Mouse (Mus musculus): ENCODE data around the gene Fam216a. TPM values are rescaled to one million over a fixed set of nuclear protein-coding genes. Genes with fewer than 3 reads are reported as not detected.

Gene Fam216a
- polyA plus RNA-seq (2015; fragmentation: Illumina TruSeq; extraction: RNeasy Lipid Tissue Mini Kit (QIAGEN cat#74804); ENCODE audit: low read depth, low replicate concordance): 93.5 TPM

GRCm38 (mm10) chr5:122372192-122372769 lies at the start of gene Fam216a:
Fam216a (minus strand) TSS chr5:122372364.

GRCm38 (mm10) chr5:122421271-122422068 lies 49.3 kb upstream of the Fam216a start, which contains the start of gene Anapc7:
Anapc7 (plus strand) TSS chr5:122421693.

DNA sequence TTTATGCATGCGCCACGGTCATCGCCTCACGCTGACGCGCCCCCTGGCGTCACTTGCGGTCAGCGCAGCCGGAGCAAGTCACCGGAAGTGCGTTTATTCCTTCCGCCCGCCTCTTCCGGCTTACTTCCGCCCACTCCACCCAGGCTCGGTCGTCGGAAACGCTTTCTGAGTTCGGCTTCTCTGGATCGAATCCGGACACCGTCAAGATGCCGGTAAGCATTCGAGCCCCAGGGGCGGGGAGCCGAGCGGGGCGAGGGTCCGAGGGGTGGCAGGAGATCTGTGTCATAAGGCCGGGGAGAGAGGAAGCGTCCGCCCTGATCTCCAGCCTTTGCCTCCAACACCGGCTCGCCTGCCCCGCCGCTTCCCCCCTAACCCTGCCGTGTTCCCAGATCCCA lies 19.6 kb upstream of the Fam216a start, which contains the start of gene Arpc3:
Arpc3 (plus strand) TSS at position 93 of the 395 bp plus-strand sequence.

GRCm38 (mm10) chr5:122371591-122372191 lies 473 bp downstream of the Fam216a start, which contains the start of gene Gpn3:
Gpn3 (plus strand) TSS chr5:122371876.

GRCm38 (mm10) chr5:122353807-122354491 lies 18.2 kb downstream of the Fam216a start, which contains the start of the genes Rad9b and Vps29:
Rad9b (minus strand) TSS chr5:122354233.
Vps29 (plus strand) TSS chr5:122354369.

Other genes with a start within 250 kb of the Fam216a start
- 1.8 TPM for gene Ccdc63, start 231.5 kb downstream of the Fam216a start, polyA plus RNA-seq (2015; fragmentation: Illumina TruSeq; extraction: RNeasy Lipid Tissue Mini Kit (QIAGEN cat#74804); ENCODE audit: low read depth, low replicate concordance)
- 233 TPM for gene Ppp1cc, start 214.1 kb downstream of the Fam216a start, polyA plus RNA-seq (2015; fragmentation: Illumina TruSeq; extraction: RNeasy Lipid Tissue Mini Kit (QIAGEN cat#74804); ENCODE audit: low read depth, low replicate concordance)
- gene Hvcn1, start 165.6 kb downstream of the Fam216a start, polyA plus RNA-seq (2015; fragmentation: Illumina TruSeq; extraction: RNeasy Lipid Tissue Mini Kit (QIAGEN cat#74804); ENCODE audit: low read depth, low replicate concordance): 2.3 TPM
- 13.6 TPM for gene Tctn1, start 107.9 kb downstream of the Fam216a start, polyA plus RNA-seq (2015; fragmentation: Illumina TruSeq; extraction: RNeasy Lipid Tissue Mini Kit (QIAGEN cat#74804); ENCODE audit: low read depth, low replicate concordance)
- gene Pptc7, start 88.0 kb downstream of the Fam216a start, polyA plus RNA-seq (2015; fragmentation: Illumina TruSeq; extraction: RNeasy Lipid Tissue Mini Kit (QIAGEN cat#74804); ENCODE audit: low read depth, low replicate concordance): 38.6 TPM
- gene Rad9b, start 18.1 kb downstream of the Fam216a start, polyA plus RNA-seq (2015; fragmentation: Illumina TruSeq; extraction: RNeasy Lipid Tissue Mini Kit (QIAGEN cat#74804); ENCODE audit: low read depth, low replicate concordance): 4.4 TPM
- gene Vps29, start 18.0 kb downstream of the Fam216a start, polyA plus RNA-seq (2015; fragmentation: Illumina TruSeq; extraction: RNeasy Lipid Tissue Mini Kit (QIAGEN cat#74804); ENCODE audit: low read depth, low replicate concordance): 303 TPM
- 26.3 TPM for gene Gpn3, start 488 bp downstream of the Fam216a start, polyA plus RNA-seq (2015; fragmentation: Illumina TruSeq; extraction: RNeasy Lipid Tissue Mini Kit (QIAGEN cat#74804); ENCODE audit: low read depth, low replicate concordance)
- 466 TPM for gene Arpc3, start 19.5 kb upstream of the Fam216a start, polyA plus RNA-seq (2015; fragmentation: Illumina TruSeq; extraction: RNeasy Lipid Tissue Mini Kit (QIAGEN cat#74804); ENCODE audit: low read depth, low replicate concordance)
- gene Anapc7, start 49.3 kb upstream of the Fam216a start, polyA plus RNA-seq (2015; fragmentation: Illumina TruSeq; extraction: RNeasy Lipid Tissue Mini Kit (QIAGEN cat#74804); ENCODE audit: low read depth, low replicate concordance): 33.7 TPM
- gene Atp2a2, start 129.9 kb upstream of the Fam216a start, polyA plus RNA-seq (2015; fragmentation: Illumina TruSeq; extraction: RNeasy Lipid Tissue Mini Kit (QIAGEN cat#74804); ENCODE audit: low read depth, low replicate concordance): 449 TPM
- 32.1 TPM for gene Ift81, start 242.2 kb upstream of the Fam216a start, polyA plus RNA-seq (2015; fragmentation: Illumina TruSeq; extraction: RNeasy Lipid Tissue Mini Kit (QIAGEN cat#74804); ENCODE audit: low read depth, low replicate concordance)

Measured in brain, adult 10 weeks (tissue).